Mouse (Mus musculus): ENCODE measurements around the gene Rpl18a.

GRCm38 (mm10) chr8:70931731-70932130 is 34.5 kb upstream of the Rpl18a start:
- no peak for TF ChIP-seq CTCF (IDR thresholded peaks at IDR 0.05; ENCODE audit: low read depth)
- no peak for TF ChIP-seq EP300 (IDR thresholded peaks at IDR 0.05; ENCODE audit: low read depth)

Data from liver, postnatal 0 days (tissue).